Mouse (Mus musculus) spleen, adult 10 weeks (tissue): Measurements from ENCODE around the gene Brinp3. TPM values are rescaled to one million over a fixed set of nuclear protein-coding genes. Genes with fewer than 3 reads are reported as not detected.

Experiments used
- polyA plus RNA-seq: library from polyadenylated mRNA; stranded (reverse); fragments of 350-450 nt; fragmentation: Illumina TruSeq; extraction: RNeasy Lipid Tissue Mini Kit (QIAGEN cat#74804); gene quantifications from one replicate; pipeline ENCODE4 v1.2.3, GENCODE M21; 2015; ENCODE audit warnings: low replicate concordance; ENCODE audit not compliant: insufficient read depth

The Brinp3 gene
- polyA plus RNA-seq, result not detected

DNA sequence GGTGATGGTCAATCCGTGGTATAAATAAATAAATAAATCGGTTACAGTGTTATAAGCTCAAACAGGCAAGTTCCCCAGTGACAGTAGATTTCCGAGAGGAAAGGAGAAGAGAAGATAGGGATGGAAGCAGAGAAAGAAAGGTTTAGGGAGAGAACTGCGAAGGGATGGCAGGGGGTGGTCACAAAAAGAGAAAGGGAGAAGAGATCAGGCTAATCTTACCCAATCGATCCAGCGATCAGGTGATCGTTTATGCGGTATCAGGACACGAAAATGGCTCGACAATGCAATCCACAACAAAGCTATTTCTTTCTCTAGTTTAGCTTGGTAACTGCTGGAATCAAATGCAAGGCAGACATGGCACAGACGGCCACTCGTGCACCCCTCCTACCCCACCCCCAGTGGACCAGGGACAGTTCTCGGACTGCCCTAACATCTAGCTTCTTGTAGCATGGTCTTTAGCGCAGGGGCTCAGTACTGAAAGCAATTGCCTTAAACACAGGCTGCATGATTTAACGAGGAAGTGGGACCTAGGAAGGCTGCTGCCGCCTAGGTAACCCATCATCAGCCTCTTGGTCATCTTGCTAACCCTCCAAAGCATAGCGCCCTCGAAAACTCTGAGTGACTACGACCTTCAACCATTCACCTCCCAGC, at the start of gene Brinp3:
Gene Brinp3, plus strand, starts transcription at position 80 of the 651 bp plus-strand sequence.

